17 mouse cellular contexts compared by ENCODE assay signal in the genomic region with DNA sequence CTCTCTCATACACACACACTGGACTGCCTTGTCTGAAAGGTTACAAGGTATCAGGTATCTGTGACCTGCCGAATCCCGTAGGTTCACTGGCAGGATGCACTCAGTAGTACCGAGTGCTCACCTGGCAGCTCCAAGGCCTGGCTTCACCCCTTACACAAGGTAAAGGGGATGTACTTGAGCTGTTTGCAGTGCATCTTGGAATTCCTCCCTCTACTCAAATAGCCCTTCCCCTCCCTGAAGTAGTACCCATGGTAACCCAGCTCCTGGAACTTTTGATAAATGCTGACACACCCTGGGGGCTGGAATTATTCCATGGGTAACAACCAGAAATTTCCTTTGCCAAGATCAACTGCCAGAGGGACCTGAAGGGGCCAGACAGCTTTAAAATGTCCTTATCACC. TPM values are rescaled to one million over a fixed set of nuclear protein-coding genes. Genes with fewer than 3 reads are reported as not detected.
DNase-seq lines count a peak whose midpoint lies in the region; ATAC-seq lines count a peak whose summit lies in the region.
"Had no signal": no experiment of that assay in that cellular context is flagged by ENCODE, and none has a peak within 500 bp of the region (broad histone marks: within the 10 kb centered on the region; RNA-seq: fewer than 3 reads in every experiment).

No protein-coding gene starts in this region.

- H3K27me3 ChIP-seq in liver, embryonic 13.5 days: no peaks in the 10 kb centered on the region
- no peaks in the 10 kb centered on the region for H3K27me3 ChIP-seq in lung, embryonic 16.5 days (ENCODE audit: control insufficient read depth, insufficient read depth, low read depth, low read length)
- no peaks in the 10 kb centered on the region for H3K27me3 ChIP-seq in stomach, embryonic 16.5 days (ENCODE audit: control insufficient read depth, insufficient read depth, low read length)
- no peaks in the 10 kb centered on the region for H3K27me3 ChIP-seq in neural tube, embryonic 15.5 days (replicated peaks)
- H3K27me3 ChIP-seq in forebrain, embryonic 10.5 days (ENCODE audit: poor library complexity, severe bottlenecking): no peaks in the 10 kb centered on the region
- H3K27me3 ChIP-seq: forebrain, embryonic 15.5 days; midbrain, embryonic 12.5 days had no signal

- H3K4me1 ChIP-seq in liver, embryonic 13.5 days (replicated peaks): peaks cover 69% of the 10 kb centered on the region
- H3K4me1 ChIP-seq in lung, embryonic 16.5 days (replicated peaks; ENCODE audit: control insufficient read depth, insufficient read depth, low read length): peaks cover 35% of the 10 kb centered on the region
- peaks cover 9% of the 10 kb centered on the region; the same call in 1 of the 2 replicates for H3K4me1 ChIP-seq in stomach, embryonic 16.5 days (ENCODE audit: control insufficient read depth, insufficient read depth, low read length)
- peaks cover 34% of the 10 kb centered on the region for H3K4me1 ChIP-seq in neural tube, embryonic 15.5 days
- H3K4me1 ChIP-seq in forebrain, embryonic 10.5 days: peaks cover 11% of the 10 kb centered on the region

- peaks cover 62% of the 10 kb centered on the region for H3K36me3 ChIP-seq in liver, embryonic 13.5 days
- peaks cover 12% of the 10 kb centered on the region; the same call in 1 of the 2 replicates for H3K36me3 ChIP-seq in lung, embryonic 16.5 days (ENCODE audit: control insufficient read depth, insufficient read depth, low read length)
- H3K36me3 ChIP-seq in stomach, embryonic 16.5 days (ENCODE audit: control insufficient read depth, insufficient read depth, low read length): 0 out of 2 replicates have a peak, but pooled peaks cover 3% of the 10 kb centered on the region
- H3K36me3 ChIP-seq in neural tube, embryonic 15.5 days: peaks cover 37% of the 10 kb centered on the region
- peaks cover 98% of the 10 kb centered on the region for H3K36me3 ChIP-seq in forebrain, embryonic 10.5 days (replicated peaks)

- peak; percentile 25; the same call in 1 of the 2 replicates for ATAC-seq in liver, embryonic 13.5 days (ENCODE audit: low read depth)
- 0 out of 2 replicates have a peak, but pooled peaks have one; percentile 4 for ATAC-seq in erythroid progenitor cell, adult 5-6 weeks (replicated peaks; ENCODE audit: low FRiP score, poor library complexity, severe bottlenecking)
- ATAC-seq in lung, embryonic 16.5 days (ENCODE audit: low read depth): peak; percentile 96
- 0 out of 2 replicates have a peak, but pooled peaks have one; percentile 44 for ATAC-seq in stomach, embryonic 16.5 days (ENCODE audit: insufficient read depth, low FRiP score)
- no peak for ATAC-seq in neural tube, embryonic 15.5 days (ENCODE audit: low FRiP score)
- ATAC-seq: CD4-positive, CD25-positive, alpha-beta regulatory T cell, adult 4 months; forebrain, embryonic 15.5 days; intestine, embryonic 16.5 days had no signal

- H3K27ac ChIP-seq in liver, embryonic 13.5 days: no peak overlapping the region
- H3K27ac ChIP-seq in lung, embryonic 16.5 days (ENCODE audit: low read length): peak overlapping the region; percentile 58
- H3K27ac ChIP-seq in stomach, embryonic 16.5 days (ENCODE audit: low read length): no peak overlapping the region
- H3K27ac ChIP-seq in neural tube, embryonic 15.5 days (replicated peaks): no peak overlapping the region
- no peak overlapping the region for H3K27ac ChIP-seq in forebrain, embryonic 10.5 days
- H3K27ac ChIP-seq: forebrain, embryonic 15.5 days; hindbrain, embryonic 14.5 days; left cerebral cortex, adult 2 months; macrophage; midbrain, embryonic 12.5 days had no signal

- H3K4me2 ChIP-seq in liver, embryonic 13.5 days: no peak overlapping the region
- H3K4me2 ChIP-seq in lung, embryonic 16.5 days (ENCODE audit: low read depth, low read length): peak overlapping the region; percentile 22
- no peak overlapping the region for H3K4me2 ChIP-seq in stomach, embryonic 16.5 days (ENCODE audit: low read depth, low read length)
- H3K4me2 ChIP-seq in neural tube, embryonic 15.5 days: no peak overlapping the region
- H3K4me2 ChIP-seq: forebrain, embryonic 15.5 days; hindbrain, embryonic 14.5 days; midbrain, embryonic 12.5 days had no signal

- no peaks in the 10 kb centered on the region for H3K9me3 ChIP-seq in liver, embryonic 13.5 days (replicated peaks)
- H3K9me3 ChIP-seq in lung, embryonic 16.5 days (ENCODE audit: control insufficient read depth, low read length): no peaks in the 10 kb centered on the region
- no peaks in the 10 kb centered on the region for H3K9me3 ChIP-seq in stomach, embryonic 16.5 days (replicated peaks; ENCODE audit: control insufficient read depth, low read length)
- H3K9me3 ChIP-seq in neural tube, embryonic 15.5 days (replicated peaks): no peaks in the 10 kb centered on the region
- H3K9me3 ChIP-seq in forebrain, embryonic 10.5 days: no peaks in the 10 kb centered on the region
- H3K9me3 ChIP-seq: forebrain, embryonic 15.5 days; G1E; midbrain, embryonic 12.5 days had no signal

- no peak overlapping the region for H3K4me3 ChIP-seq in liver, embryonic 13.5 days (replicated peaks)
- H3K4me3 ChIP-seq in lung, embryonic 16.5 days (ENCODE audit: low read length): no peak overlapping the region
- no peak overlapping the region for H3K4me3 ChIP-seq in stomach, embryonic 16.5 days (replicated peaks; ENCODE audit: low read length)
- no peak overlapping the region for H3K4me3 ChIP-seq in neural tube, embryonic 15.5 days (replicated peaks)
- no peak overlapping the region for H3K4me3 ChIP-seq in forebrain, embryonic 10.5 days
- H3K4me3 ChIP-seq: forebrain, embryonic 15.5 days; left cerebral cortex, adult 2 months; midbrain, embryonic 12.5 days had no signal

- 71% methylated on average over 3 of the region's 3 CpGs for WGBS in liver, embryonic 13.5 days (ENCODE audit: insufficient replicate concordance)
- 71% methylated on average over 3 of the region's 3 CpGs for WGBS in lung, embryonic 16.5 days
- 74% methylated on average over 3 of the region's 3 CpGs for WGBS in stomach, embryonic 16.5 days
- WGBS in neural tube, embryonic 15.5 days: 87% methylated on average over 3 of the region's 3 CpGs
- WGBS in forebrain, embryonic 10.5 days: 89% methylated on average over 3 of the region's 3 CpGs

- DNase-seq in liver, embryonic 13.5 days: no peak
- no peak for DNase-seq in liver
- DNase-seq in forebrain, embryonic 10.5 days (ENCODE audit: extremely low spot score, low spot score): no peak
- DNase-seq: cerebellum, postnatal 10 days; kidney, postnatal 10 days had no signal

- no peak overlapping the region; the same call in 1 of the 2 replicates for H3K9ac ChIP-seq in liver, embryonic 13.5 days
- no peak overlapping the region for H3K9ac ChIP-seq in lung, embryonic 16.5 days (ENCODE audit: low read length)
- no peak overlapping the region for H3K9ac ChIP-seq in stomach, embryonic 16.5 days (ENCODE audit: low read length)
- H3K9ac ChIP-seq in neural tube, embryonic 15.5 days (replicated peaks): no peak overlapping the region
- H3K9ac ChIP-seq: forebrain, embryonic 15.5 days; hindbrain, embryonic 14.5 days; midbrain, embryonic 12.5 days had no signal

RNA-seq across cellular contexts. Expression of a gene that starts 7.2 kb away (rescaled TPM):
- polyA plus RNA-seq in liver, embryonic 13.5 days (2015; fragmentation: Nextera tagmentation; extraction: Ambion mirVana): 16.0 and 17.7 TPM in 2 replicates
- 10.9 and 20.9 TPM in 2 replicates for total RNA-seq in erythroid progenitor cell, adult 5-6 weeks (2015; ENCODE audit: low replicate concordance)
- 8.7 and 10.1 TPM in 2 replicates for total RNA-seq in erythroid progenitor cell, adult 5-6 weeks (2017; ENCODE audit: low replicate concordance)
- polyA plus RNA-seq in lung, embryonic 16.5 days (2015; fragmentation: Nextera tagmentation; extraction: Ambion mirVana): 113 and 120 TPM in 2 replicates
- polyA plus RNA-seq in stomach, embryonic 16.5 days (2015; fragmentation: Nextera tagmentation; extraction: Ambion mirVana): 86.8 and 88.6 TPM in 2 replicates
- 82.9 and 91.7 TPM in 2 replicates for polyA plus RNA-seq in neural tube, embryonic 15.5 days (2015; fragmentation: Nextera tagmentation; extraction: Ambion mirVana)
- polyA plus RNA-seq in forebrain, embryonic 10.5 days (2016; fragmentation: Nextera tagmentation; extraction: Ambion mirVana): 134 and 139 TPM in 2 replicates

RNA-seq across cellular contexts. Expression of a gene that starts 21.5 kb away (rescaled TPM):
- 6.7 and 7.9 TPM in 2 replicates for polyA plus RNA-seq in liver, embryonic 13.5 days (2015; fragmentation: Nextera tagmentation; extraction: Ambion mirVana)
- 19.3 and 24.1 TPM in 2 replicates for total RNA-seq in erythroid progenitor cell, adult 5-6 weeks (2015; ENCODE audit: low replicate concordance)
- 11.6 and 23.1 TPM in 2 replicates for total RNA-seq in erythroid progenitor cell, adult 5-6 weeks (2017; ENCODE audit: low replicate concordance)
- polyA plus RNA-seq in lung, embryonic 16.5 days (2015; fragmentation: Nextera tagmentation; extraction: Ambion mirVana): 21.4 and 24.0 TPM in 2 replicates
- polyA plus RNA-seq in stomach, embryonic 16.5 days (2015; fragmentation: Nextera tagmentation; extraction: Ambion mirVana): 18.6 and 18.8 TPM in 2 replicates
- 30.3 and 32.7 TPM in 2 replicates for polyA plus RNA-seq in neural tube, embryonic 15.5 days (2015; fragmentation: Nextera tagmentation; extraction: Ambion mirVana)
- 26.1 and 26.6 TPM in 2 replicates for polyA plus RNA-seq in forebrain, embryonic 10.5 days (2016; fragmentation: Nextera tagmentation; extraction: Ambion mirVana)

RNA-seq across cellular contexts. Expression of a gene that starts 54.1 kb away (rescaled TPM):
- 4.4 and 5.4 TPM in 2 replicates for polyA plus RNA-seq in liver, embryonic 13.5 days (2015; fragmentation: Nextera tagmentation; extraction: Ambion mirVana)
- 5.0 and 9.2 TPM in 2 replicates for total RNA-seq in erythroid progenitor cell, adult 5-6 weeks (2015; ENCODE audit: low replicate concordance)
- total RNA-seq in erythroid progenitor cell, adult 5-6 weeks (2017; ENCODE audit: low replicate concordance): 2.7 and 24.4 TPM in 2 replicates
- polyA plus RNA-seq in lung, embryonic 16.5 days (2015; fragmentation: Nextera tagmentation; extraction: Ambion mirVana): 20.5 and 21.5 TPM in 2 replicates
- polyA plus RNA-seq in stomach, embryonic 16.5 days (2015; fragmentation: Nextera tagmentation; extraction: Ambion mirVana): 15.4 and 18.7 TPM in 2 replicates
- 12.1 and 13.6 TPM in 2 replicates for polyA plus RNA-seq in neural tube, embryonic 15.5 days (2015; fragmentation: Nextera tagmentation; extraction: Ambion mirVana)
- 25.6 and 27.3 TPM in 2 replicates for polyA plus RNA-seq in forebrain, embryonic 10.5 days (2016; fragmentation: Nextera tagmentation; extraction: Ambion mirVana)
